Mouse (Mus musculus): Measurements from ENCODE around the gene Chpf2.

DNA sequence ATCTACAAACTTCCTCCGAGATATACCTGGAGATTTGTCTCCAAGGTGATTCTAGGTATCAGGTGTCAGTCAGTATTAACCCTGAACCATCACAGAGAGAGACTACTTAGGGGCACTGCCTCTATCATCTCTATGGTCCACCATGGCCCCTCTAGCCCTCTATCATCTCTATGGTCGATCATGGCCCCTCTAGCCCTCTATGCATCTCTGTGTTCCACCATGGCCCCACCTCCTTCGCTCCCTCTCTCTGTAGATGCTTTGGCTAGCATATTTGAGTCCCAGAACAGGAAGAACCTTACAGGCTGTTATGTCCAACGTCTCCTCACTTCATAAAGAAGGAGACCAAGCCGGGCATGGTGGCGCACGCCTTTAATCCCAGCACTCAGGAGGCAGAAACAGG, 43.9 kb upstream of the Chpf2 start:
- TF ChIP-seq USF1 (IDR thresholded peaks at IDR 0.05; ENCODE audit: low read depth, low read length) = no peak
- TF ChIP-seq NELFE (IDR thresholded peaks at IDR 0.05; ENCODE audit: low read depth, low read length) = no peak
- no peak for TF ChIP-seq POLR2A (IDR thresholded peaks at IDR 0.05; ENCODE audit: control insufficient read depth in 1 of 2, insufficient read depth in 1 of 2, low read depth in 1 of 2, low read length in 2 of 2, poor library complexity in 1 of 2)
- TF ChIP-seq CTCF (IDR thresholded peaks at IDR 0.05 in 2 of 3, conservative IDR thresholded peaks at IDR 0.05 in 1 of 3; ENCODE audit: control insufficient read depth in 1 of 3, insufficient read depth in 1 of 3, low read depth in 2 of 3, low read length in 3 of 3, poor library complexity in 1 of 3, severe bottlenecking in 1 of 3) = no peak
- 0 out of 2 replicates have a peak, but pooled peaks have one; percentile 39 for TF ChIP-seq MAZ (IDR thresholded peaks at IDR 0.05; ENCODE audit: low read depth, low read length)
- no peak for TF ChIP-seq CHD1 (IDR thresholded peaks at IDR 0.05; ENCODE audit: low read depth, low read length)
- no peak for TF ChIP-seq E2F4 (IDR thresholded peaks at IDR 0.05; ENCODE audit: borderline replicate concordance, low read depth, low read length)
- no peak for TF ChIP-seq CHD2 (IDR thresholded peaks at IDR 0.05; ENCODE audit: low read length)
- TF ChIP-seq ZKSCAN1 (IDR thresholded peaks at IDR 0.05; ENCODE audit: low read depth, low read length) = no peak
- no peak for TF ChIP-seq ZNF384 (IDR thresholded peaks at IDR 0.05; ENCODE audit: low read depth, low read length)

Data from MEL (cell line).